Mouse (Mus musculus): Measurements from ENCODE around the gene Rph3al.
A peak's percentile ranks its signal among the peaks of the same experiment; 100 is the strongest.

Rph3al gene

GRCm38 (mm10) chr11:75938379-75938906 is at the start of gene Rph3al:
TSS of gene Rph3al (minus strand) at chr11:75938429.
- TF ChIP-seq GATA4 (IDR thresholded peaks at IDR 0.05; ENCODE audit: insufficient replicate concordance, low read length), result no peak

- no peak for TF ChIP-seq GATA4 (IDR thresholded peaks at IDR 0.05; ENCODE audit: insufficient replicate concordance, low read length)
These were observed 47.7 kb upstream of the Rph3al start for GRCm38 (mm10) chr11:75985948-75986347.

- no peak for TF ChIP-seq GATA4 (IDR thresholded peaks at IDR 0.05; ENCODE audit: insufficient replicate concordance, low read length)
These were observed 46.4 kb upstream of the Rph3al start for GRCm38 (mm10) chr11:75984581-75984980.

- TF ChIP-seq GATA4 (IDR thresholded peaks at IDR 0.05; ENCODE audit: insufficient replicate concordance, low read length), result no peak
These were observed 45.0 kb upstream of the Rph3al start for GRCm38 (mm10) chr11:75983194-75983593.

GRCm38 (mm10) chr11:75980413-75980812 is 42.2 kb upstream of the Rph3al start:
- TF ChIP-seq GATA4 (IDR thresholded peaks at IDR 0.05; ENCODE audit: insufficient replicate concordance, low read length), result no peak

GRCm38 (mm10) chr11:75978051-75978450 is 39.8 kb upstream of the Rph3al start:
- no peak for TF ChIP-seq GATA4 (IDR thresholded peaks at IDR 0.05; ENCODE audit: insufficient replicate concordance, low read length)

GRCm38 (mm10) chr11:75976748-75977147 is 38.5 kb upstream of the Rph3al start:
- TF ChIP-seq GATA4 (IDR thresholded peaks at IDR 0.05; ENCODE audit: insufficient replicate concordance, low read length), result peak; percentile 63; the same call in 1 of the 2 replicates

GRCm38 (mm10) chr11:75973988-75974387 is 35.8 kb upstream of the Rph3al start:
- TF ChIP-seq GATA4 (IDR thresholded peaks at IDR 0.05; ENCODE audit: insufficient replicate concordance, low read length), result no peak

GRCm38 (mm10) chr11:75972916-75973567 is 34.8 kb upstream of the Rph3al start:
- no peak for TF ChIP-seq GATA4 (IDR thresholded peaks at IDR 0.05; ENCODE audit: insufficient replicate concordance, low read length)

GRCm38 (mm10) chr11:75972188-75972587 is 34.0 kb upstream of the Rph3al start:
- no peak for TF ChIP-seq GATA4 (IDR thresholded peaks at IDR 0.05; ENCODE audit: insufficient replicate concordance, low read length)

GRCm38 (mm10) chr11:75970629-75971028 is 32.4 kb upstream of the Rph3al start:
- TF ChIP-seq GATA4 (IDR thresholded peaks at IDR 0.05; ENCODE audit: insufficient replicate concordance, low read length), result no peak

- no peak for TF ChIP-seq GATA4 (IDR thresholded peaks at IDR 0.05; ENCODE audit: insufficient replicate concordance, low read length)
These were observed 30.5 kb upstream of the Rph3al start for GRCm38 (mm10) chr11:75968761-75969160.

- no peak for TF ChIP-seq GATA4 (IDR thresholded peaks at IDR 0.05; ENCODE audit: insufficient replicate concordance, low read length)
These were observed 28.5 kb upstream of the Rph3al start for GRCm38 (mm10) chr11:75966401-75967372.

GRCm38 (mm10) chr11:75965674-75966400 is 27.6 kb upstream of the Rph3al start:
- no peak for TF ChIP-seq GATA4 (IDR thresholded peaks at IDR 0.05; ENCODE audit: insufficient replicate concordance, low read length)

GRCm38 (mm10) chr11:75964476-75964730 is 26.2 kb upstream of the Rph3al start:
- no peak for TF ChIP-seq GATA4 (IDR thresholded peaks at IDR 0.05; ENCODE audit: insufficient replicate concordance, low read length)

All from liver, adult (tissue).